Mouse (Mus musculus): Measurements from ENCODE around the gene Kcnk6.

Kcnk6 gene

DNA sequence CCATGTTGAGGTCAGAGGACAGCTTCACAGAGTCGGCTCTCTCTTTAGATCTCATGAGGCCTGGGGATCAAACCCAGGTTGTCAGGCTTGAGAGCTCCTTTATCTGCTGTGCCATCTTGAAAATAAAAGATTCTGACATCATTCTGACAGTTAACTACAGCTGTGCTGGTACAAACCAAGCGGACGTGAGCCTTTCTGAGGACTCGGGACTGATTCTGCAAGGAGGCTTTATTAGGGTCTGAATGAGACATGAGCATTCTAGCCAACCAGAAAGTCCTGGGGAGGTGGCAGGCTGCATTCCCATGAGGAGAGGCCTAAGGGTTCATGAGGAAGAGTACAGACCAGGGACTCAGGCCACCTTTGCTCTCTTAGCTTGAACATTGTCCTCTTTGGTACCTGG lies 51.0 kb downstream of the Kcnk6 start:
- CTCF ChIA-PET = interaction anchor here in 2 of 4 experiments (0.7 to 2.3 kb wide), 6 partner anchors 28 to 343 kb away, joined by 3 to 19 read pairs (median 8); partner anchors contain the start of gene 2200002D01Rik (in 1 of the 2)
- POLR2A ChIA-PET = interaction anchor here in 2 of 4 experiments (0.6 to 6.3 kb wide), 13 partner anchors 11 to 371 kb away, joined by 3 to 41 read pairs (median 11); partner anchors contain the start of genes Fam98c (in 2 of the 2), Ggn (in 2 of the 2), Spred3 (in 2 of the 2) and 2200002D01Rik (in 1 of the 2)

GRCm38 (mm10) chr7:29180854-29181236 lies 51.5 kb downstream of the Kcnk6 start:
- ChIA-PET POLR2A (interaction anchor here in 3 of 4 experiments (0.6 to 6.3 kb wide), 77 partner anchors 10 to 1017 kb away, joined by 3 to 41 read pairs (median 4); partner anchors contain the start of genes Ggn (in 3 of the 3), Spred3 (in 3 of the 3), 2200002D01Rik (in 2 of the 3) and Eif3k (in 2 of the 3)), CTCF (interaction anchor here in 3 of 4 experiments (0.6 to 2.3 kb wide), 30 partner anchors 11 to 1001 kb away, joined by 3 to 19 read pairs (median 5); partner anchors contain the start of genes 2200002D01Rik (in 2 of the 3), Ggn (in 2 of the 3), Yif1b (in 2 of the 3) and Fam98c (in 1 of the 3))

DNA sequence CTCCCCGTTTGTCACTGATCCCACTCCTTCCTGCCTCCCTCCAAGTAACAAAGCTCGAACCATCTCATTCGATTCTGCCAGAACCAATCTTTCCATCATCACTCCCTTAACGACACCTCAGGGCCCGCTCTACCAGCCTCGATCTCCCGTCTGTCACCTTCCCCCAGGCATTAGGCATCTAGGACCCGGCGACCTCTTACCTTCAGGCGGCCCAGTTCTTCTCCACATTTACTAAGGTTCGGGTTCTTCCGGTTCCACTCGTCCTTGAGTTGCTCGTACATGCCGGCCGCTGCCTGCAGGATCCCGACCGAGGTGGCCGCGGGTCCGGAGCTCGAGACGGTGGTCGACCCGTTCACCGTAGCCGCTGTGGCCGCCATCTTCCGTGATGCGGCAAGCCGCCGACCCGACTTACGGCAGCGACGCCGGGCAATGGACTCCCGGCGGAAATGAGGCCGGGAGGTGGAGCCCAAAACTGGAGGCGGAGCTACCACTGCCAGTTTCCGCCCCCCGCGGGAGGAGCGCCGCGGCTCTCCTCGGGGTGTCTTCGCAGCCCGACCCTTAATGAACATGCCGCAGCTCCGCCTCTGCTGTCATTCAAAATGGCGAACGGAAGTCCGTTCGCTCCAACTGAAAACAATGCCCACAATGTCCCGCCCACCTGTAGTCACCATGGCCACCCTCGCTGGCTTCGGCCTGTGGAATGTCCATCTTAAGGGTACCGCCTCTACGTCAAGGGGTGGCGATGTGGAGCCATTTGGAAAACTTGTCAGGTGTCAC lies 52.0 kb downstream of the Kcnk6 start, which contains the start of gene Psmd8:
Psmd8 (minus strand) TSS at position 625 of the 777 bp plus-strand sequence.
- POLR2A ChIA-PET = interaction anchor here in 3 of 4 experiments (0.5 to 6.3 kb wide), 81 partner anchors 10 to 1018 kb away, joined by 3 to 41 read pairs (median 4); partner anchors contain the start of genes Ggn (in 3 of the 3), Spred3 (in 3 of the 3), 2200002D01Rik (in 2 of the 3) and Eif3k (in 2 of the 3)
- CTCF ChIA-PET = interaction anchor here (0.6 to 2.3 kb wide), 36 partner anchors 10 to 1001 kb away, joined by 3 to 19 read pairs (median 4); partner anchors contain the start of genes 2200002D01Rik (in 2 of the 4), Ggn (in 2 of the 4), Ryr1 (in 2 of the 4) and Yif1b (in 2 of the 4)

DNA sequence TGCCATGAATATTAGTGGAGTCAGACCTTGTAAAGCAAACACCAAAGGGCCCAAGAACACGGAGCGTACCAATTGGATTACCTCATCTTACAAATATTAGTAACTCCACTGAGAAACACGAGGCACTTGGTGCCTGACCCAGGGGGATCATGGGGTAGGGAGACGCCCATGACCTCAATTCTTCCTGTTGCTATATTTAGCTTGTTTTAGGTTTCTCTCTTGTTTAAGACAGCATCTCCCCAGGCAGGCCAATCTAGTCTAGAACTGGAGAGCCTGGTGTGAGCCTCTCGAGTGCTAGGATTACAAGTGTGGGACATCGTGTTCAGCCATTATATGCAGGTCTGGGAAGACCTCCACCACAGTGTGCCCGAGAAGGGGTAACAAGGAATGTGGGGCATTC lies 53.0 kb downstream of the Kcnk6 start:
- ChIA-PET CTCF (interaction anchor here in 2 of 4 experiments (0.7 to 2.3 kb wide), 6 partner anchors 9 to 122 kb away, joined by 3 to 12 read pairs (median 7); partner anchors contain the start of genes Fam98c (in 1 of the 2), Ggn (in 1 of the 2) and Spred3 (in 1 of the 2)), POLR2A (interaction anchor here in 2 of 4 experiments (0.6 to 6.3 kb wide), 25 partner anchors 9 to 178 kb away, joined by 3 to 41 read pairs (median 6); partner anchors contain the start of genes Fam98c (in 2 of the 2), 2200002D01Rik (in 1 of the 2), Ggn (in 1 of the 2) and Kcnk6 (in 1 of the 2))

DNA sequence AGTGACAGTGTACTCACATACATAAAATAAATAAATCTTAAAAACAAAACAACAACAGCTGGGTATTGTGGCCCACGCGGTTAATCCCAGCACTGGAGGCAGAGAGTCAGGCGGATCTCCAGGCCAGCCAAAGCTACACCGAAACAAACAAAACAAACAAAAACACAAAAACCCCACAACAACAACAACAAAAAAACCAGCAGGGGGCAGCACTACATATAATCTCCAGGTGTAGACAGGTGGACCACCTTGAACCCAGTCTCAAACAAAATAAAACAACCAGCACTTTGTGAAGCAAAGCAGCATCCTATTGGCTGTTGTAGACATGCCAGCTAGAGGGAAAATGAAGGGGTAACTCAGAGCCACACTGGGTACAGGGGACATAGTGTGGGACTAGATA lies 54.2 kb downstream of the Kcnk6 start:
- POLR2A ChIA-PET = interaction anchor here in 2 of 4 experiments (0.6 to 6.3 kb wide), 21 partner anchors 10 to 360 kb away, joined by 3 to 41 read pairs (median 5); partner anchors contain the start of genes Fam98c (in 2 of the 2), 2200002D01Rik (in 1 of the 2) and Kcnk6 (in 1 of the 2)
- CTCF ChIA-PET = interaction anchor here in 3 of 4 experiments (0.6 to 2.3 kb wide), 10 partner anchors 8 to 229 kb away, joined by 3 to 7 read pairs (median 4); partner anchors contain the start of genes Fam98c (in 1 of the 3), Ggn (in 1 of the 3) and Spred3 (in 1 of the 3)

DNA sequence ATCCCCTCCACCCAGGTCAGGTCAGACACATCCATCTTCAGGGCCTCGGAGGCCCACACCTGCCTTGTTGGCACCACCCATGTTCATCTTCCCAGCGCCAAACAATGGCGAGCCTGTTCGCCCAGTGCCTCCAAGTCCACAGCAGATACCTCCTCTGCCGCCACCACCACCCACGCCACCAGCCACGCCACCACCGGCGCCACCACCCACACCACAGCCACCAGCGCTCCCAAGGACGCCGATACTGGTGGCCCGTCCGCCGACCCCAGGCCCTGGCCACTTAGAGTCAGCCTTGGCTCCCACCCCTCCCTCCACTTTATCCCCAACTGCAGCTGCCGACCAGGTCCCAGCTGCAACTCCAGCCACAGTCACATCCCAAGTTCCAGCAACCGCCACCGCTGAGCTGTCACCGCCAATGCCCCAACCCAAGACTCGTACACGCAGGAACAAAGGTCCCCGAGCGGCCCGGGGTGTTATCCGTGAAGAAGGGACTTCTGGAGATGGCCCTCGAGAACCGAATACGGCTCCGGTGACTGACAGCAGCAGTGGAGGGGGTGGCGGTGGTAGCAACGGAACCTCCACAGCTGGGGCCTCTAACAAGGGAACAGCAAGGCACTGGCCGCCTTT lies 59.8 kb downstream of the Kcnk6 start:
- CTCF ChIA-PET = interaction anchor here in 2 of 4 experiments (0.6 kb wide), 2 partner anchors 46 to 191 kb away, joined by 3 to 10 read pairs; partner anchors contain the start of genes Eif3k (in 1 of the 2) and Map4k1 (in 1 of the 2)
- POLR2A ChIA-PET = interaction anchor here (0.6 to 1.6 kb wide), 7 partner anchors 10 to 460 kb away, joined by 3 to 6 read pairs (median 3); partner anchors contain the start of gene Fam98c (in 1 of the 4)
